Mouse (Mus musculus): Measurements from ENCODE around the gene En1.

GRCm38 (mm10) chr1:120643380-120643779 lies 41.2 kb downstream of the En1 start:
- TF ChIP-seq CTCF (IDR thresholded peaks at IDR 0.05; ENCODE audit: control insufficient read depth, insufficient read depth, low read length) = no peak
- TF ChIP-seq POLR2A (IDR thresholded peaks at IDR 0.05; ENCODE audit: borderline replicate concordance, control insufficient read depth, low read depth, low read length) = no peak
